Mouse (Mus musculus) adipose tissue, adult 10 weeks (tissue): ENCODE data around the gene Plekha1. TPM values are rescaled to one million over a fixed set of nuclear protein-coding genes. Genes with fewer than 3 reads are reported as not detected.

Experiments
- polyA plus RNA-seq: library from polyadenylated mRNA; stranded (reverse); fragments of 350-450 nt; fragmentation: Illumina TruSeq; extraction: RNeasy Lipid Tissue Mini Kit (QIAGEN cat#74804); gene quantifications from one replicate; pipeline ENCODE4 v1.2.3, GENCODE M21; 2014; ENCODE audit warnings: low read depth, low replicate concordance

Plekha1 gene
- polyA plus RNA-seq, result 91.0 TPM

GRCm38 (mm10) chr7:130865613-130866591 is at the start of gene Plekha1:
Gene Plekha1, plus strand, starts transcription at chr7:130865756.

GRCm38 (mm10) chr7:130935793-130936471 is 70.4 kb downstream of the Plekha1 start, which contains the start of gene Htra1:
Gene Htra1, plus strand, starts transcription at chr7:130936111.

Other genes starting within 250 kb of the Plekha1 start
- gene Btbd16, start 91.7 kb upstream of the Plekha1 start, polyA plus RNA-seq, result 4.2 TPM
- 118 TPM for gene Htra1, start 70.4 kb downstream of the Plekha1 start, polyA plus RNA-seq
- gene Dmbt1, start 166.3 kb downstream of the Plekha1 start, polyA plus RNA-seq, result not detected